Mouse (Mus musculus): ENCODE measurements around the gene Lcp1. TPM values are rescaled to one million over a fixed set of nuclear protein-coding genes. Genes with fewer than 3 reads are reported as not detected.

Gene Lcp1
- polyA plus RNA-seq, 1 experiment from 2014 or later = 16.4 TPM

Small RNAs within 50 kb of the gene (microRNA-seq; reads per million reads assigned to microRNA genes)
- gene Gm44482 = not detected

Other genes starting within 250 kb of the Lcp1 start
- 16.7 and 22.0 TPM in 2 replicates for gene Lrch1, start 183.2 kb upstream of the Lcp1 start, polyA plus RNA-seq (2014; fragmentation: Nextera tagmentation; extraction: Ambion mirVana)
- 0.13 and 0.27 TPM in 2 replicates for gene Rubcnl, start 115.1 kb upstream of the Lcp1 start, polyA plus RNA-seq (2014; fragmentation: Nextera tagmentation; extraction: Ambion mirVana)
- not detected in 2 replicates for gene Lrrc63, start 220 bp upstream of the Lcp1 start, polyA plus RNA-seq (2014; fragmentation: Nextera tagmentation; extraction: Ambion mirVana)
- 0.17 TPM in 1 of 2 replicates, not detected in the other for gene Cpb2, start 111.2 kb downstream of the Lcp1 start, polyA plus RNA-seq (2014; fragmentation: Nextera tagmentation; extraction: Ambion mirVana)
- gene Zc3h13, start 153.3 kb downstream of the Lcp1 start, polyA plus RNA-seq (2014; fragmentation: Nextera tagmentation; extraction: Ambion mirVana) = 34.5 and 34.6 TPM in 2 replicates

Data from hindbrain, embryonic 14.5 days (tissue).